Mouse (Mus musculus) urinary bladder, adult 2 months (tissue): Measurements from ENCODE around the gene Nedd9. TPM values are rescaled to one million over a fixed set of nuclear protein-coding genes. Genes with fewer than 3 reads are reported as not detected.

ENCODE experiments used
- DNase-seq: peaks from one replicate; pipeline ENCODE4 v3.0.0; 2022; ENCODE audit warnings: low spot score
- polyA plus RNA-seq: library from polyadenylated mRNA; depleted of rRNA; stranded (reverse); fragments of >200 nt; gene quantifications from 2 replicates; pipeline ENCODE4 v1.2.3, GENCODE M21; 2012; rRNA removed

The Nedd9 gene
- 13.4 and 15.4 TPM in 2 replicates for polyA plus RNA-seq

DNA sequence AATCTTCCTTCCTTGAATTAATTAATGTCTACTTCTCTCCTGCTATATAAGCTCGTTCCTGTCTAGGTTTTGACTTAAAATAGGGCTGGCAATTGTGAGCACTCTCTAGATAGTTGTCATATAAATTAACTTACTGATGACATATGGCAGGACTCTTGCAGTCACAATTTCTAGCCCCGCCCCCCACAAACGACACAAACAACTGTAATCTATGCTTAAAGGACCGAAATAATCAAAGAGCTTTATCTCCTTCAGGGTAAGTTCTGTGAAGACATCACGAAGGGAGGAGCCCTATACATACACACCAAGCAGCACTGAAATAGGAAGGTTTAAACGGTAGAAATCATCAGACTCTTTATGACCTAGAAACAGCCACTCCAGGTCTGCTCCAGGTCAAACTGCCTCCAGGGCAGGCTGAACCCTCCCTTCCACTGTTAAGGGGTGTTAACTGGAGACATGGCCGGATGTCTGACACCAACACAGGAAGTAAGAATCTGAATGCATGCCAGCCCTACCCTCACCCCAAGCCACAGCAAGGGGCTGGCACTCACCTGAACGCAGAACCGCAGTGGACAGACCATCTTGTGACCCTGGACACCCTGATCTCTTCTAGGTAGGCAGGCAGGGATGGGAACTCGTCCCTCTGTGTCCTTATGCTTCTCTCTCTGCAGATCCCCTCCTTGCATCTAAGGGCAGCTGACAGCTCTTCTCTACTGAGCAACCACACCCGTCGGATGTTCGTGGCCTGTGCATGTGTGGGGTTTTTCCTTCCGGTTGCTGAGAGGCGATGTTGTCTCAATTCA, at the start of gene Nedd9:
Gene Nedd9, minus strand, starts transcription at position 757 of the 803 bp plus-strand sequence.
- no peak for DNase-seq

DNA sequence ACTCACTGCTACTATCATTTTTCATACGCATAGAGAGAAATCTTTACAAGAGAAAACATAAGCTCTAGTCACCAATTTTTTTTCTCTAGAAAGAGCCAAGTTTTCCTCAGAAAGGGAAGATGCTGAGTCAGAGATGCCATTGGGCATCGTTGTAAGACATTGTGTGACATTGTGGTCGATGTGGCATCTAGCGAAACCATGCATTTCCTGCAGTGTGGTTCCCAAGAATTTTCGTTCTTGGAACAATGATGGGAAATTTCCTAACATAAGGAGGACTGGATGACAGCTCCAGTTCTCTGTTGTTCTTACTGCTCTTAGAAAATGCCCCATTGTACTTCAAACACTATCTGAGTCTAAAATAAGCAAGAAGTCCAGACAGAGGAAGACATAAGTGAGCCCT, 45.5 kb upstream of the Nedd9 start:
- DNase-seq = no peak

DNA sequence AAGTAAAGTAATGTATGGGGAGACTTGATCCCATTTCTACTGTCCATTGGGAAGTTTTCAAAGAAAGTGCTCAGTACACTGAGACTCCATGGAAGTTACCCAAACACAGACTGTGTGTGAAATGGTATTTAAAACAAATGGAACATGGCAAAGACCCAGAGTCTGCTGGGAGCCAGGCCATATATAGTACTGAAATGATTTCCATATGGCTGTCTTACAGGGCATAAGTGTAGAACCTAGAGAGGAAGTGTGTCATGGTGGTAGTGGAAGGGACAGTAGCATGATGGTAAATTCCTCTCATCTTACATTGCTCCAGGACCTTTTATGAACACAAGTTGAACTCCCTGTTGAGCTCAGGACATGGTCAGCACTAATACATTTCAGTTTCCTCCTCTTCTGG, 43.2 kb upstream of the Nedd9 start:
- DNase-seq = no peak

DNA sequence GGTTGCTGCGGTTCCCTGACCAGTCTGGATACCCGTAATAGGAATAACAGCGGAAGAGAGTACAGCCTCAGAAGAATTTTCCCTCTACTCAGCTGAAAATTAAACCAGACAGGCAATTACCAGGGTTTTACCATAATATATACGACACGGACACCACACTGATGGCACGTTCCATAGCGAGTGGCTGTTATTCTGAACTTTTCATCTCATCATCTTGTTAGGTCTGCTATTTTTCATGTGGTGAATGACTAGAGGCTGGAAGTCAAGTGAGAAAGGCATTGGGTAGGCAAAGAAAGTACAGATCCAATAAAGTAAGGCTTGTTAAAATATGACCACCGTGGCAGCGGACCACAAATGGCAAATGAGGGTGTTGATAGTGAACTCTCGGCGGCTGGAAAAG, 37.0 kb upstream of the Nedd9 start:
- no peak for DNase-seq

DNA sequence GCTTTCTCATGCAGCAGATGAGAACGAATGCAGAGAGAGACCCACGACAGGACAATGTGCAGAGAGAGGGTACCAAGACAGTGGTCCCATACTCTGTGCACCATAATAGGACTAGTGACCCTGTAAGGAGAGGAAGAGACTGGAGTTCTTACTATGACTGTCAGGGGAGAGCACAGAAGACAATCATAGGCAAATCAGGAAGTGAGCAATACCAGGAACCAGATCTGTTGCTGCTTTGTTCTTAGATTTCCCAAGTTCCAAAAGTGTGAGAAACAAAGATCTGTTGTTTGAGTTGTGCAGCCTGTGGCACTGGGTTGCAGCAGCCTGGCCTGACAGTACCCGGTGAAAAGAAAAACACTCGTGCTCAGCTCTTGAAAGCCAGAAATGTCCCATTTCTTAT, 34.1 kb upstream of the Nedd9 start:
- no peak for DNase-seq

DNA sequence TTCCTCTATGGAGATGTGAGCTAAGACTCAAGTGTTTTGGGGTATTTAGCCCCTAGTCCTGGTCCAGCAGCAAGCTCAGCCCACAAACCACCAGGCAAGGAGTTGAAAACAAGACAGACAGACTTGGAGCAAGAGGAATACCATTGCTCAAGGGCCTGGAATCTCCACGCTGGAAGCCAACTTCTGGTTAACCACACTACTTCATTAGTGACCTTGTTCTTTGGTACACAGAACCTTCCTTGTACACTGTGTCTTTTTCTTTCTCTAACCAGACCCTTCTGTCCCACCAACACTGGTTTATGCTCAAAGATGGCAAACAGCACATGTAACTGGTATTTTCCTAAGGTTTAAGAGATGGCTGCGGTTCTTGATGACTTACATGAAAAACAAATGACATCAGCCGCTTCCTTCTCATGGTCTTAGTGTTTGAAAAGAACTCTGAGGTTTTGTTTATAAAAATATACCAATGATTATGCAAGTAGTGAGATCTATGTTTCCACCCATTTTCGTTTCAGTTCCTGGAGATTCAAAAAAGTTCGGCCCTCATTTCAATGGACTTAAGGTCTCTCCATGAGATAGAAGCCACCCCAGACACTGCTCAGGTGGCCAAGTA, 33.5 kb upstream of the Nedd9 start:
- no peak for DNase-seq

DNA sequence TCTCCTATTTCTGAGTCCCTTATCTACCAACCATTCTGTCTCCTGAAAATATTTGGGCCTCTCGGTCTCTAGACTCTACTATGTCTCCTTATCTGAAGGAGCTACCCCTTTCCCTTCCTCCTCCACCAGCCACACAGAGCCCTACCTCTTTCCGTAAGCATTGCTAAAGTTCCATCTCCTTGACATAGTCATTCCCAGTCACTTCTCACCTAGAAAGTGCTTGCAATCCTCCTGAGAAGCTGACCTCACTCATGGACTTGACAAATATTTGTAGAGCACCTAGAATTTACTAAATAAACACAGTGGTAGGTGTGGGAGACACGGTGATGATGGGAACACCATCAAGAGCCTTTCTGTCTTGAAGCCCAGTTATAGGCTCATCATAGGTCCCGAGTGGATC, 32.6 kb upstream of the Nedd9 start:
- DNase-seq = no peak

DNA sequence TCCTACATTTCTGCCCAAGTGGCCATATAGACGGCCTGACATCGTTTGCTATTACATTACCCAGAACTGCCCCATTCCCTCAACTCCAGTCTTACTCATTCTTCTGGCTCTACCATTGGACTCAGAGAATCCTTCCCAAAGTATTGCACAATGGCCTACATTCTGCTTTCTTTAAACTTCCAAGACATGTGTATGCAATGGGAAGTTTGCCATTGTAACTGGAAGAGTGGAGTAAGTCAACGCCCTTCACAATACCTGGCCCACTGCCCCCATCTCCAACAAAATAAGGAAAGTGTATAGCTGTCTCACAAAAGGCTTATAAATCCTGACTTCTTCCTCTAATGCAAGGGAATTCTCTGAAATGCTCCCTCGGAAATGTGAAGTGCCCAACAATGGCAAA, 30.0 kb upstream of the Nedd9 start:
- no peak for DNase-seq

DNA sequence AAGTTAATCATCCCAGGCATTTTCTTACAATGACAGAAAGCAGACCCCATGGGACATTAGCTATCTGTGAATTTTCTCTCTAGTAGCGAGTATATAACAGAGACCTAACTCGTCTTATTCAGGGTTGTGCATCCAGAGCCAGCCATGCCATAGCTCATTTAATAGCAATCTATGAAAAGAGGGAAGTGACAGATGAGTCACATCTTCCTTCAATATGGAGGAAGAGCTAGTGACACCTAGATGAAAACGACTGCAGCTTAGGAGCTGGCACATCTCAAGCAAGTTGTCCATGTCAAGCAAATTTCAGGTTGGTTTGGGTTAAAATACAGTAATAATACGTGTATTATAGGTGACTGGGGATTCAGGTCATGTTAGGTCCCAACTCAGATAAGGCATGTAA, 28.6 kb upstream of the Nedd9 start:
- DNase-seq = no peak

DNA sequence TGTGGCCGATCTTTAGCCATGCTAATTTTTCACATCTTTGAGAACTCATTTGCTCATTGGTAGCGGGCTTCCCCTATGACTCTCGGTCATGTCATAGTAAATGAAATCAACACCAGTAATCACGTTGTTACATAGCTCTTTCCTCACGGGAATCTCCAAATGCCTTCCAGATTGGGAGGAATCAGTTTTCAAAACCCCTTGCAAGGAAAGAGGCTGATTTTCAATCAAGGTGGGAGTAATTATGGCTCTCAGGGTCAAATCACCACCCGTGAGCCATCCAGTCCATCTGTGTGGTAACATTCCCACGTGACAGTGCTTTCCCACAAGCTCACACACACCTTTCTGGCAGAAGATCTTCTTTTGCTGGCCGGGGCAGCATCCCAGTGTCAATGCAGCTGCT, 27.8 kb upstream of the Nedd9 start:
- DNase-seq = no peak

DNA sequence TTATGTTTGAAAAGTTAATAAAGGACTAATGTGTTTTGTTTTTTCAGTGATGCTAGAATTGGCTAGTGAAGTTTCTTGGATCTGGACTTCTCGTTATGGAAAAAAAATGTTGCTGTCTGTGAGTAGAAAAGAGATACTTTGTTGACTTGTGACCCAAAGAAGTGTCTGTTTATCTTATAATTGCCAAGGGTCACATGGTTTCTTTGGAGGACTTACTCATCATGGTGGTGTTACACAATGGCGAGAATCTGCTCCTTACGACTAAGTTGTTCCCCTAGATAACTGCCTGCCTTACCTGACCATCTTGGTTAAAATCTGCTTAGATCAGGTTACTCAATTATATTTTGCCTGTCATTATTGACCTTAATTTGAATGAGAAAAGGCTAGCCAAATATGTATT, 26.3 kb upstream of the Nedd9 start:
- DNase-seq = no peak

DNA sequence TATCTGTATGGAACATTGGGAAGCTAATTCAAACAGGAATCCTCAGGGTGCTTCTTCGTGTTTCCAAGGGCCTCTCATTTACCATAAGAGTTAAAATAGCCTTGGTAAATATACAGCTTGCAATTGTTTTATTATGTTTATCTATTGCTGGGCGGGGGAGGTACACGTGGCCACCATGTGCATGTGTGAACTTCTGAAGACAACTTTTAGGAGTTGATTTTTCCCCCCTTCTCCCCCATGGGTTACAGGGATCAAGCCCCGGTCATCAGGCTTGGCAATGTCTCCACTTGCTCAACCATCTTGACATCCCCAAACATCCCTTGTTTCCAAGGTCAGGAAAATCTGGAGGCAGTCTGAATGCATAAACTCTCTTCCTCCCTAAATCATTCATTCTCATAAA, 25.1 kb upstream of the Nedd9 start:
- DNase-seq = no peak

DNA sequence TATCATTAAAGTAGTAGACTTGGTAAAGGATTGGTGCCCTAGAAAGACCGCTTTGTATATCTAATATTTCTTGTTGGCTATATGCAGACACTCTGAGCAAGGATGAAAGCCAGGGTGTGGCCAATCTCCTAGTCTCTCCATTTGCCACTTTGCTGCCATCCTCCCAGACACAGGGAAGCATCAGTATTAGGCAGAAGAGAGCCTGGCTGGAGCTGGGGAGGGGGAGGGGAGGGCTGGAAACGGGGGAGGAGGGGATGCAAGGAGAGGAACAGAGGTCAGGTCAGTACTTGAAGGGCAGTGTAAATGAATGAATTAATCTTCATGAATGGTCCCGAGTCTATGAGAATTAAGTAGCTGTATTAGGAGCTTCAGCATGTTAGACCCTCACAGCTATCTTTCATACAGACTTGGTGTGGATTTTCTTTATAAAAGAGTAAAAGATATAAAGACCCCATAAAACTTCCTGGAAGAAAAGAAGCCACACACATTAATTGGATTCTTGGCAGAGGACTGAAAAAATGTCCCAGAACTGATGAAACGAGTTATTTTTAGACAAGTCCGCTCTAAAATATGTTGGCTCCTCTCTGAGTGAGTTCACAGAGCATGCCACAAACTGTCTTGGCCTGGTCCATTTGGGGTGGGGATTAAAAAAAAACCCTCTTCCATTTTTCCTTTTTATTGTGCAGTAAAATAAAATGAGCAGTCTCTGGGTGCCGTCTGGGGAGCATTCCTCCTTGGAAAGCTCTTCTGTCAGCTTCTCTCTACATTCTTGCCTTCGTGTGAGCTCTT, 23.7 kb upstream of the Nedd9 start:
- no peak for DNase-seq

DNA sequence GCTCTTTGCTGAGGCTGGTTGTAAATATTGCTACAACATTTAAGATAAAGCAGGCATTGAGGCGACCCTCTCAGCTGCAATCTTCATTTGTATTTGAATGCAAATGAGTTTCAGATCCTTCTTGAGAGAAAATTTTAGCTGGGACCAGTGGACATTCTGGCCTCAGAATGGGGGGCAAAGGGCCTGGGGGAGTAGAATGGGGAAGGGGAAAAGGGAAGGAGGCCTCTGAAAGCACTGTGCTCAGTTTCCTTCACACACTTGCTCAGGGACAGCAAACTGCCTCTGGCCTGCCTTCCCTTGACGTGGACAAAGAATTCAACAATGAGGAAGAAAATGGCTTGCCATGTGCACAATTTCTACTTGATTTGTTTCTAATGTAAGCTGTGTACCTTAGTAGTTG, 18.4 kb upstream of the Nedd9 start:
- no peak for DNase-seq

DNA sequence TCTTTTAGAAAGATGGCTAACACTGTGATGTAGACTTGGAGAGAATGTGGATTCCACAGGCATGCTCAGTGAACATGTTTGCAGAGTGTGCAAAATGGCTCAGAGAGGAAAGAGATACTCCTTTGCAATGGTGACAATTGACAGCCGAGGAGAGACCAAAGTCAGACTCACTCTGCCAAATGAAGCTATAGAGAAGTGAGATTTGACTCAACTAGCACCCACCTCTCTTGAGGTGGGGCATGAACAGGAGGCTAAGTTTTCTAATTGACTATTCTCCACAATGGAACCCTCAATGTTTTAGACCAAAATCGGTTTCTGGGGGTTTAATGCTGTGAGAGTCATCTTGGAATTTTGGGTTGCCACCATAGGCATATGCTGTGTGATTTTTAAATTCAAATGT, 17.8 kb upstream of the Nedd9 start:
- no peak for DNase-seq

DNA sequence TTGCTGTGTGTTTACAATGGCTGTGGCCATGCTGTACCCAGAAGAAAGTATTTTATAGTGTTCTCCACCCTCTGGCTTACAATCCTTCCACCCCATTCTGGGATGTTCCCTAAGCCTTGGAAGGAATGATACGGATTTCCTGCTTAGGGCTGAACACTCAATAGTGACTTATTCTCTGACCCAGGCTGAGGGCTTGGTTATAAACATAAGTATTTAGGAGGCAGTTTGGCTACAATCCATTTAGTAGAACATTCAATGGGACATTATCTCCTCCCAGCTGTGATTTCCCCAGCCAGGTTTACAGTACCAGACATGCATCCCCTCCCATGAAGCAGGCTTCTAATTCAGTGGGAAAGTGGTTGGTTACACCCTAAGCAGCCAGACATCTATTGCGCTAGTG, 17.3 kb upstream of the Nedd9 start:
- no peak for DNase-seq

DNA sequence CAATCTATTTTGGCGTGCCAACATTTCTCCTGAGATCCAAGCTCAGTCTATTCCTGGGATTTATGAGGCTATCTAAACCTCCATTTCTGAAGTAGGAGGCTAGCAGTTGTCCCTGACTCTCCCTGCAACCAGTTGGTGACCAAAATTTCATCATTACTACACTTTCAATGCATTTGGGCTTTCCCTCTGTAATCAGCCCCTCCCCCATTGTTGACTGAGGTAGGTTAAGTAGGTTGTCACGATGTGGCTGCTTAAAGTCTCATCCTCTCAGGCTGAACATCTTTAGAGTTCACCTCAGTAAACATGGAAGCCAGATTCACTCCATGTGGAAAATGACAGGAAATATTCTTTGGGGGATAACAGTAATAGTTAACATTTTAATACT, 15.7 kb upstream of the Nedd9 start:
- DNase-seq = no peak

DNA sequence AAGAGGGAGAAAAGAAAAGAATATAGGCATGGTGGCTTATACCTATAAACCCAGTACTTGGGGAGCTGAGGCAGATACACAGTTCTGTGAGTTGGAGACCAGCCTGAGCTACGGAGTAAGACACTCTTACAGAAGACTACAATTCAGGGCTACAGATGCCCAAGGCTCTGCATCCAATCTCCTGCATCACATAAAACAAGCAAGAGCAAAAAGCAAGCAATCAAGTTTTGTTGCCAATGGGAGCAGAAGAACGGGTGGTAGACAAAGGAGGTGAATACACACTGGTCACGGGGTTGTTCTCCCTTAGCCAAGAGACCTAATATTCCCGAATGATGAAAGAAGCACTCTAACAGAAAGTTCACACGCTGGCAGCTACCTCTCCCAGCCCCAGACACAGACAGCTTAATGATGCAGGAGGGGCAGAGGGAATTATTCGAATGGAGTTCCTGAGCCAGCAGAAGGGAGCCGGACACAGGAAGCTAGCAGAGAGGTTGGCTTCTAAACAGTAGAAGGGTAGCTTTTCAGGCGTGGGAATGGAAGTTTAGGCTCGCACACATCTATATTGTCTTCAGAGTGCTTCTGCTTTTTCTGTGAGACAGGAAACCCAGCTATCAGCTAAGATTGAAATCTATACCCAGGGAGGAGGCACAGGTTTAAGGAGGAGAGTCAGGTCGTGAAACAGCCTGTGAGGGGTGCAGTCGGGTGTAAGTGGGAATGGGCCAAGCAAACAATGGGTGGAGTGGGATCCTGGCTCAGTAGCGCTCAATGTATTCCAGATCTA, 15.2 kb upstream of the Nedd9 start:
- no peak for DNase-seq

DNA sequence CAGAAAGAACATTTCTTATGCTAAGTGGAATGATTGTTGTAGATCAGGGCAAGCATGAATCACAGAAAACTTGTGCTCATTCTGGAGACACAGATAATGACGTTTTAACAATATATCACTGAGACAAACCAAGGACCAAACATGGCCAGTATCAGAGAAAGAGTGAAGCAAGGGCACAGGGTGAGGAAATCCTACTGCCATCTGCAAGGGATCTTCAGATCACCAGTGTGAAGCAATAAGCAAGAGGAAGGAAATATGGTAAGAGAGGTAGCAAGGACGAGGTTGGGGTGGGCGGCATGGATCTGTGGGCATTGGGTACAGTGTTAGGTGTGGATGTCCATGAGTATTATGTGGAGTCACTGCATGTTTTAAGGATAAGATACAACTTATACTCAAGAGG, 13.6 kb upstream of the Nedd9 start:
- DNase-seq = no peak

DNA sequence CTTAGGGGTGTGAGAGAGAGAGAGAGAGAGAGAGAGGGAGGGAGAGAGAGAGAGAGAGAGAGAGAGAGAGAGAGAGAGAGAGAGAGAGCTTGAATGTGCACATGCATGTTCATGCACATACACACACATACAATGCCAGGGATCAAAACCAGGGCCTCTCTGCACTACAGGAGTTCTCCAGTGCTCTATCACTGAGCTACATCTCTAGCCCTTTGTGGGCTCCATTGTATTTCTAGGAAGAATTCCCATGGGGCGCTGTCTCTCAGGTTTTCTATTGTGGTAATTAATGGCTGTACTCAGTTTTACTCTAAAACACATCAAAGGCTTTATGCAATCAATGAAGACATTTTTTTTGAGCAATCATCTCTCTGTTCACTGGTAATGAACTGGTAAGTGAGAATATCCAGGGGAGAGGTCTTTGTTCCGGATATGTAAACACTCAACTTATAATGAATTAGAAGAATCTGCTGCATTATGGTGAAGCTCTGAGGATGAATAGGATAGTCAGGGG, 11.5 kb upstream of the Nedd9 start:
- DNase-seq = no peak

DNA sequence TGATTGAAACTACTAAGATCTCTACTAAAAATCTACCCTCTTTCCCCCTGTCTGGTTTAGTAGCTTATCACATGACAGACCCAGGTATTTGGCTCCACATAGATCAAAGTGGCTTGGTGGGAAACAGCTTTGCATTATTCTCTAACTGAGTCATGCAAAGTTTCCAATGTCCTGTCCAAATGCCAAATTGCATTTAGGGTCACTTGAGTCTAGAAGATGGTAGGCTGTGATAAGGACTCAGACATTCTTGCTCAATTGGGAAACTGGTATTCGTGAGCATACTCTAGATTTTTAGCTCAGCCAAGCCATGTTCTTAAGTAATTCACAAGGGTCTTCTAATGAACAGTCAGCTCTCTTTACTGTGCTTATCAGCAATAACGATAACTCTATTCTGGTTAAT, 7.5 kb upstream of the Nedd9 start:
- DNase-seq = no peak
